Mouse (Mus musculus): ENCODE results near the gene Gm14569. TPM values are rescaled to one million over a fixed set of nuclear protein-coding genes. Genes with fewer than 3 reads are reported as not detected.

Gene Gm14569
- polyA plus RNA-seq (2015; fragmentation: Nextera tagmentation; extraction: Ambion mirVana), result not detected in 2 replicates

GRCm38 (mm10) chrX:36491730-36492129, at the start of gene Gm14569:
TSS of gene Gm14569 (minus strand) at chrX:36491830.
- no peak for ATAC-seq (ENCODE audit: low FRiP score)
- WGBS, result 92% methylated on average over 4 of the region's 4 CpGs
- Histone ChIP-seq H3K9ac (no peak within 1 kb of the TSS), H3K4me3 (no peak within 1 kb of the TSS), H3K27ac (no peak within 1 kb of the TSS), H3K4me2 (no peak within 1 kb of the TSS), H3K4me1 (replicated peaks) (no peaks in the 10 kb centered on the region), H3K36me3 (no peaks in the 10 kb centered on the region), H3K27me3 (no peaks in the 10 kb centered on the region), H3K9me3 (no peaks in the 10 kb centered on the region)

GRCm38 (mm10) chrX:36534514-36534913, 42.9 kb upstream of the Gm14569 start:
- no peaks in the 10 kb centered on the region for H3K27me3 ChIP-seq
- no peak for ATAC-seq (ENCODE audit: low FRiP score)
- no peaks in the 10 kb centered on the region for H3K36me3 ChIP-seq
- H3K4me3 ChIP-seq, result no peak overlapping the region
- H3K4me2 ChIP-seq, result no peak overlapping the region
- no peak overlapping the region for H3K9ac ChIP-seq
- WGBS, result 18% methylated on average over 4 of the region's 4 CpGs
- no peak overlapping the region for H3K27ac ChIP-seq
- H3K4me1 ChIP-seq (replicated peaks), result no peaks in the 10 kb centered on the region
- H3K9me3 ChIP-seq, result no peaks in the 10 kb centered on the region

- H3K27ac ChIP-seq, result no peak overlapping the region
- H3K36me3 ChIP-seq, result no peaks in the 10 kb centered on the region
- WGBS, result 80% methylated on average over 4 of the region's 4 CpGs
- no peak for ATAC-seq (ENCODE audit: low FRiP score)
- H3K27me3 ChIP-seq, result no peaks in the 10 kb centered on the region
- no peak overlapping the region for H3K4me3 ChIP-seq
- H3K9ac ChIP-seq, result no peak overlapping the region
- no peaks in the 10 kb centered on the region for H3K4me1 ChIP-seq (replicated peaks)
- H3K4me2 ChIP-seq, result no peak overlapping the region
- H3K9me3 ChIP-seq, result no peaks in the 10 kb centered on the region
Observed at GRCm38 (mm10) chrX:36533744-36534143, 42.1 kb upstream of the Gm14569 start.

GRCm38 (mm10) chrX:36530251-36530650, 38.6 kb upstream of the Gm14569 start:
- Histone ChIP-seq H3K4me1 (replicated peaks) (no peaks in the 10 kb centered on the region), H3K9ac (no peak overlapping the region), H3K27ac (no peak overlapping the region), H3K9me3 (no peaks in the 10 kb centered on the region), H3K4me2 (no peak overlapping the region), H3K27me3 (no peaks in the 10 kb centered on the region), H3K36me3 (no peaks in the 10 kb centered on the region), H3K4me3 (no peak overlapping the region)
- 80% methylated on average over 5 of the region's 5 CpGs for WGBS
- ATAC-seq (ENCODE audit: low FRiP score), result no peak

- no peaks in the 10 kb centered on the region for H3K27me3 ChIP-seq
- H3K9me3 ChIP-seq, result no peaks in the 10 kb centered on the region
- ATAC-seq (ENCODE audit: low FRiP score), result no peak
- no peak overlapping the region for H3K27ac ChIP-seq
- no peak overlapping the region for H3K4me3 ChIP-seq
- H3K36me3 ChIP-seq, result no peaks in the 10 kb centered on the region
- no peak overlapping the region for H3K4me2 ChIP-seq
- 78% methylated on average over 5 of the region's 5 CpGs for whole genome bisulfite sequencing
- no peaks in the 10 kb centered on the region for H3K4me1 ChIP-seq (replicated peaks)
- no peak overlapping the region for H3K9ac ChIP-seq
Observed at GRCm38 (mm10) chrX:36523729-36524128, 32.1 kb upstream of the Gm14569 start.

- Histone ChIP-seq H3K9me3 (no peaks in the 10 kb centered on the region), H3K4me2 (no peak overlapping the region), H3K4me3 (no peak overlapping the region), H3K27ac (no peak overlapping the region), H3K9ac (no peak overlapping the region), H3K4me1 (replicated peaks) (no peaks in the 10 kb centered on the region), H3K27me3 (no peaks in the 10 kb centered on the region), H3K36me3 (no peaks in the 10 kb centered on the region)
- 47% methylated on average over 8 of the region's 8 CpGs for WGBS
- ATAC-seq (ENCODE audit: low FRiP score), result no peak
Observed at GRCm38 (mm10) chrX:36513726-36514125, 22.1 kb upstream of the Gm14569 start.

GRCm38 (mm10) chrX:36513231-36513630, 21.6 kb upstream of the Gm14569 start:
- no peak overlapping the region for H3K4me3 ChIP-seq
- no peak for ATAC-seq (ENCODE audit: low FRiP score)
- H3K27me3 ChIP-seq, result no peaks in the 10 kb centered on the region
- no peaks in the 10 kb centered on the region for H3K9me3 ChIP-seq
- no peak overlapping the region for H3K9ac ChIP-seq
- H3K36me3 ChIP-seq, result no peaks in the 10 kb centered on the region
- H3K4me1 ChIP-seq (replicated peaks), result no peaks in the 10 kb centered on the region
- H3K4me2 ChIP-seq, result no peak overlapping the region
- WGBS, result 70% methylated on average over 9 of the region's 9 CpGs
- no peak overlapping the region for H3K27ac ChIP-seq

GRCm38 (mm10) chrX:36506863-36507262, 15.2 kb upstream of the Gm14569 start:
- Histone ChIP-seq H3K27me3 (no peaks in the 10 kb centered on the region), H3K4me1 (replicated peaks) (no peaks in the 10 kb centered on the region), H3K27ac (no peak overlapping the region), H3K9me3 (no peaks in the 10 kb centered on the region), H3K36me3 (no peaks in the 10 kb centered on the region), H3K4me3 (no peak overlapping the region), H3K4me2 (no peak overlapping the region), H3K9ac (no peak overlapping the region)
- 58% methylated on average over 6 of the region's 6 CpGs for WGBS
- no peak for ATAC-seq (ENCODE audit: low FRiP score)

- no peaks in the 10 kb centered on the region for H3K9me3 ChIP-seq
- WGBS, result 34% methylated on average over 3 of the region's 3 CpGs
- no peaks in the 10 kb centered on the region for H3K36me3 ChIP-seq
- no peaks in the 10 kb centered on the region for H3K4me1 ChIP-seq (replicated peaks)
- no peak overlapping the region for H3K9ac ChIP-seq
- no peaks in the 10 kb centered on the region for H3K27me3 ChIP-seq
- no peak overlapping the region for H3K27ac ChIP-seq
- no peak overlapping the region for H3K4me3 ChIP-seq
- H3K4me2 ChIP-seq, result no peak overlapping the region
- ATAC-seq (ENCODE audit: low FRiP score), result no peak
Observed at GRCm38 (mm10) chrX:36489506-36489905, 2.1 kb downstream of the Gm14569 start.

GRCm38 (mm10) chrX:36487996-36488395, 3.6 kb downstream of the Gm14569 start:
- Histone ChIP-seq H3K9me3 (no peaks in the 10 kb centered on the region), H3K4me2 (no peak overlapping the region), H3K27ac (no peak overlapping the region), H3K4me1 (replicated peaks) (no peaks in the 10 kb centered on the region), H3K4me3 (no peak overlapping the region), H3K9ac (no peak overlapping the region), H3K27me3 (no peaks in the 10 kb centered on the region), H3K36me3 (no peaks in the 10 kb centered on the region)
- WGBS, result 44% methylated on average over 7 of the region's 7 CpGs
- ATAC-seq (ENCODE audit: low FRiP score), result no peak

- no peaks in the 10 kb centered on the region for H3K27me3 ChIP-seq
- no peak overlapping the region for H3K9ac ChIP-seq
- 92% methylated on average over 3 of the region's 3 CpGs for WGBS
- ATAC-seq (ENCODE audit: low FRiP score), result no peak
- H3K4me2 ChIP-seq, result no peak overlapping the region
- H3K27ac ChIP-seq, result no peak overlapping the region
- no peaks in the 10 kb centered on the region for H3K4me1 ChIP-seq (replicated peaks)
- H3K36me3 ChIP-seq, result no peaks in the 10 kb centered on the region
- H3K9me3 ChIP-seq, result no peaks in the 10 kb centered on the region
- H3K4me3 ChIP-seq, result no peak overlapping the region
Observed at GRCm38 (mm10) chrX:36474873-36475272, 16.8 kb downstream of the Gm14569 start.

- Histone ChIP-seq H3K9ac (no peak overlapping the region), H3K9me3 (no peaks in the 10 kb centered on the region), H3K36me3 (no peaks in the 10 kb centered on the region), H3K4me2 (no peak overlapping the region), H3K4me3 (no peak overlapping the region), H3K27ac (no peak overlapping the region), H3K4me1 (replicated peaks) (no peaks in the 10 kb centered on the region), H3K27me3 (no peaks in the 10 kb centered on the region)
- no peak for ATAC-seq (ENCODE audit: low FRiP score)
- 59% methylated on average over 6 of the region's 6 CpGs for WGBS
Observed at GRCm38 (mm10) chrX:36474103-36474751, 17.4 kb downstream of the Gm14569 start.

- no peak overlapping the region for H3K4me2 ChIP-seq
- no peak for ATAC-seq (ENCODE audit: low FRiP score)
- no peak overlapping the region for H3K4me3 ChIP-seq
- no peak overlapping the region for H3K9ac ChIP-seq
- no peaks in the 10 kb centered on the region for H3K4me1 ChIP-seq (replicated peaks)
- 37% methylated on average over 1 of the region's 1 CpGs for WGBS
- H3K27ac ChIP-seq, result no peak overlapping the region
- no peaks in the 10 kb centered on the region for H3K27me3 ChIP-seq
- H3K9me3 ChIP-seq, result no peaks in the 10 kb centered on the region
- H3K36me3 ChIP-seq, result no peaks in the 10 kb centered on the region
Observed at GRCm38 (mm10) chrX:36456031-36456430, 35.6 kb downstream of the Gm14569 start.
